Mouse (Mus musculus) limb, embryonic 10.5 days (tissue): ENCODE results near the gene Cfap73. TPM values are rescaled to one million over a fixed set of nuclear protein-coding genes. Genes with fewer than 3 reads are reported as not detected.

Source experiments
- DNase-seq: peaks from one replicate; pipeline ENCODE4 v3.0.0-alpha.2; 2017; ENCODE audit warnings: low spot score
- H3K27ac ChIP-seq: fragments of 300-500 bp; sonication (generic); 2 replicates; pipeline ENCODE4 v1.5.1; 2016; ENCODE audit warnings: mild to moderate bottlenecking
- H3K27me3 ChIP-seq: fragments of 300-500 bp; sonication (generic); 2 replicates; pipeline ENCODE4 v1.6.1; 2016; ENCODE audit warnings: low read depth, mild to moderate bottlenecking; ENCODE audit not compliant: poor library complexity, severe bottlenecking
- H3K36me3 ChIP-seq: fragments of 300-500 bp; sonication (generic); 2 replicates; pipeline ENCODE4 v1.6.1; 2016; ENCODE audit warnings: mild to moderate bottlenecking, moderate library complexity
- H3K4me1 ChIP-seq: fragments of 300-500 bp; sonication (generic); 2 replicates; pipeline ENCODE4 v1.6.1; 2016
- H3K4me3 ChIP-seq: fragments of 300-500 bp; sonication (generic); 2 replicates; pipeline ENCODE4 v1.5.1; 2016; ENCODE audit warnings: mild to moderate bottlenecking, moderate library complexity
- H3K9me3 ChIP-seq: fragments of 300-500 bp; sonication (generic); replicated peaks from 2 replicates; pipeline ENCODE4 v1.6.1; 2016; ENCODE audit warnings: mild to moderate bottlenecking
- WGBS: fragments of 180-500 bp; shearing (Covaris S2); methylation state at CpG from one replicate; pipeline ENCODE4 v1.1.7; 2016; 5-methylcytosine and 5-hydroxymethylcytosine counted together
- polyA plus RNA-seq: library from polyadenylated mRNA; unstranded; fragments of >200 nt; fragmentation: Nextera tagmentation; extraction: Ambion mirVana; gene quantifications from 2 replicates; pipeline ENCODE4 v1.2.1, GENCODE M21; 2016

Cfap73 gene
- polyA plus RNA-seq = not detected in 2 replicates

DNA sequence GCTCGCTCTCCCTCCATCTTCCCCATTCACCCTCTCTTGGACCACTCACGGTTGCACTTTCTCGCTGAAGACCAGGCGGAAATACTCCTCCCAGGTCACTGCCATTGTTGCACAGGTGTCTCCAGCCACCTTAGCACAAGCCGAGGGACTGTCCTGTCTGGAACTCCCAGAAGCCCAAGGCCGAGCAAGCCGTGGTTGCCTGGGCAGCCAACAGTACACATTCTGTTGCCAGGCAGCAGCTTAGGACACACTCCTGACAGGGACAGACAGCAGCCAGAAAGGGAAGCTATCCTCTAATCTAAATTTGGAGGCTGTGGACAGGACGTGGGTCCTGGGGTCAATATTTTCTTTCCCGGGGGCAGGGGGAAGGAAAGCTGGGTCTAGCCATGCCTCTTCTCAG, at the start of gene Cfap73:
TSS of gene Cfap73 (minus strand) at position 105 of the 400 bp plus-strand sequence.
- Histone ChIP-seq H3K27me3 (peaks cover 43% of the 10 kb centered on the region), H3K27ac (no peak within 1 kb of the TSS), H3K36me3 (no peaks in the 10 kb centered on the region; the same call in 1 of the 2 replicates), H3K4me1 (peaks cover 6% of the 10 kb centered on the region; the same call in 1 of the 2 replicates), H3K9me3 (no peaks in the 10 kb centered on the region), H3K4me3 (no peak within 1 kb of the TSS)
- DNase-seq = no peak
- whole genome bisulfite sequencing = 67% methylated on average over 9 of the region's 9 CpGs

DNA sequence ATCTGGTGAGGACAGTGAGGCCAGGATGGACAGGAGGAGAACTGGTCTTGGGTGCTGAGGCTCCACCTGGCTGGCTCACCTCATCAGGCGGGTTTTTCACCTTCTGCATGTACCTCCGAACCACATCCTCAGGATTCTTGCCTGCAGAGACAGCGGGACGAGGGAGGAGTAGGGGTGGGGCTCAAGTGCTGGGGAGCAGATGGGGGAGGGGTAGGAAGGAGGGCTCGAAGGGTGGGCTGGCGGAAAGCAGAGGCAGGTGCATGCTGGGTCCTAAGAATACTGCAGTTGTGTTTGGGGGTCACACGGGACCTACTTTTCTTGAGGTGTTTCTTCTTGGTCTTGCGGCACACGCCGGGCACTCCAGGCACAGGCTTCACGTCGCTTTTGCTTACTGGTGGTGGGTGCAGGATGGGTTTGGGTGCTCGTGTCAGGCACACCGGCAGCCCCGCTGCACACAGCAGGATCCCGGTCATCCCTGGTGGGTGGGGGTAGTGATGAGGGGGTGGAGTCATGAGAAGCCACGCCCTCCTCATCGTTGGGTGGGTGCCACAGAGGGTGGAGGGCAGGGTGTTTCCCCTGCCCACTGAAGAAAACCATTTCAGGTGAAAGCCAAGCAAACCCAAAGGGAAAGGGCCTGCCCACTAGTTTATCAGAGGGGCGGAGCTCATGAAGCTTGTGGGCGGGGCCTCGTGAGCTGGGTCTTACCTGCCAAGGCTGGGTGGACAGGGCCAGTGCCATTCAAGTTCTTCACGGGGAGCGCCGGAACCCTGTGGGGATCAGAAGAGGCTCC, 49.1 kb upstream of the Cfap73 start:
- H3K4me3 ChIP-seq = peak overlapping the region; percentile 25; the same call in 1 of the 2 replicates
- 7% methylated on average over 24 of the region's 24 CpGs for WGBS

DNA sequence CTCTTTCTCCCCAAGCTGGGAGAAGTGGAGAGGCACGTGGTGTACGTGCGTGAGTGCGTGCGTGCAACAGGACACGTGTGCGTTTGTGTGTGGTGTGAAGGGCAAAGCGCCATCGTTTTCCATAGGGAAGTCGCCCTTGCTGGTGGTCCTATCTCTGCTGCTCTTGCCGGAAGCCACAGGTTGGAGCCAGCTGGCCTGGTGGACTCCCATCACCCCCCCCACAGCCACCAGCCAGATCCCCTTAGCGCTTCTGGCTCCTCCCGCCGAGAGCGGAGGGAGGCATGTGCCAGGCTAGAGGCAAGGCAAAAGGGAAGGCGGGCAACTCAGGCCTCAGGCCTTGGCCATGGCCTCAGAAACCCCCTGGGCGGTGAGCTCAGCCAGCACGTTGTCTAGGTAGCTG, 46.9 kb upstream of the Cfap73 start:
- peak overlapping the region; percentile 83 for H3K27ac ChIP-seq

More for the DNA sequence above, 49.1 kb upstream of the Cfap73 start:
- Histone ChIP-seq H3K9me3 (no peaks in the 10 kb centered on the region), H3K4me1 (peaks cover 37% of the 10 kb centered on the region), H3K27me3 (peaks cover 70% of the 10 kb centered on the region), H3K27ac (no peak overlapping the region), H3K36me3 (no peaks in the 10 kb centered on the region)
- DNase-seq = no peak

GRCm38 (mm10) chr5:120679676-120680555, 45.9 kb upstream of the Cfap73 start:
- H3K27ac ChIP-seq = peak overlapping the region; percentile 83
- no peaks in the 10 kb centered on the region for H3K36me3 ChIP-seq
- H3K4me1 ChIP-seq = peaks cover 33% of the 10 kb centered on the region
- peaks cover 45% of the 10 kb centered on the region for H3K27me3 ChIP-seq
- 3% methylated on average over 24 of the region's 24 CpGs for WGBS
- H3K4me3 ChIP-seq = peak overlapping the region; percentile 55
- H3K9me3 ChIP-seq = no peaks in the 10 kb centered on the region
- DNase-seq = peak; percentile 92

More for the DNA sequence above, 46.9 kb upstream of the Cfap73 start:
- no peak for DNase-seq
- Histone ChIP-seq H3K9me3 (no peaks in the 10 kb centered on the region), H3K4me1 (peaks cover 32% of the 10 kb centered on the region), H3K27me3 (peaks cover 55% of the 10 kb centered on the region), H3K4me3 (peak overlapping the region; percentile 55; the same call in 1 of the 2 replicates), H3K36me3 (no peaks in the 10 kb centered on the region)
- 91% methylated on average over 18 of the region's 18 CpGs for WGBS

DNA sequence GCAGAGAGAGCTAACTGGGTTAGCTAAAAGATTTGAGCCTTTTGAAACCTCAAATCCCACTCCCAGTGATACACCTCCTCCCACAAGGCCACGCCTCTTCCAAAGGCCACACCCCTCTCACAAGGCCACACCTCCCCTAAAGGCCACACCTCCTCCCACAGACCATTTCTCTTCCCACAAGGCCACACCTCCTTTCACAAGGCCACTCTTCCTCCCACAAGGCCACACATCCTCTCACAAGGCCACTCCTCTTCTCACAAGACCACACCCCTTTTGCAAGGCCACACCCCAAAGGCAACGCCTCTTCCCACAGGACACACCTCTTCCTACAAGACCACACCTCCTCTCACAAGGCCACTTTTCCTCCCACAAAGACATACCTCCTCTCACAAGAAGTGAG, 43.5 kb upstream of the Cfap73 start:
- Histone ChIP-seq H3K27ac (no peak overlapping the region), H3K4me3 (no peak overlapping the region), H3K27me3 (peaks cover 21% of the 10 kb centered on the region), H3K4me1 (peaks cover 34% of the 10 kb centered on the region), H3K9me3 (no peaks in the 10 kb centered on the region), H3K36me3 (no peaks in the 10 kb centered on the region)
- WGBS = 19% methylated on average over 2 of the region's 2 CpGs
- DNase-seq = no peak

DNA sequence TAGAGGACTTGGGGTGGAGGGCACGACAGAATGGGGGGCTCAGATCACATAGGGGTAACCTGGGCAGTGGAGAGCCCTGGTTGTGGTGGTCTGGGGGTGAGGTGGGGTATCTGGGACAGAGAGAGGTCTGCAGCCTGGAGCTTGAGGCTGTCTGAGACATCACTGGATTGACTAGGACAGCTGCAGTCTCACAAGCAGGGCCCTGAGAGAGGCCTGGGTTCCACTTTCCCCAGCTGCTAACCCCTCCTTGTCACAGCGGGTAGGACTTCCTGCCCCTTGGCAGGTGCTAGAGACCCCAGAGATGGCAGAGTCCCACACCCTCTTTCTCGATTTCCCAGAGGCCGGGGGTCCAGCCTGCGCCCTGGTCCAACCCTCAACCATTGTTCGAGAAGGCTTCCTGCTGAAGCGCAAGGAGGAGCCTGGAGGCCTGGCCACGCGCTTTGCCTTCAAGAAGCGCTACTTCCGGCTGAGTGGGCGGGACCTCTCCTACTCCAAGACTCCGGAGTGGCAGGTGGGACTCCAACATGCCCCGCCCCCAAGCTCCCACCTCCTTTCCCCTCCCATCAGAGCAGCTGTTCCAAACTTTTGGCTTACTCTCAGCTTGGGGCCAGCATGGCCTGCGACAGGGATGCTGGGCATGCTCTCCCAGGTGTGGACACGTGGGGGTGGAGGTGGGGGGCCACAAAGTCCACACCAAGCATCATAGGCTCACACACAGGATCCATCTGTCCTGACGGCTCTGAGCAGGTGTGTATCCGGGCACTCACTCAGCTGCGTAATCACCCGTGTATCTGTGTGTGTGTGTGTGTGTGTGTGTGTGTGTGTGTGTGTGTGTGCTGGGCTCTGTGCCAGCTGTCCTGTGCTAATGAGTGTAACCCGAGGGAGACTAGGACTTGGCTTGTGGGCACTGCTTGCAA, 40.5 kb upstream of the Cfap73 start:
- Histone ChIP-seq H3K36me3 (no peaks in the 10 kb centered on the region), H3K9me3 (no peaks in the 10 kb centered on the region), H3K27me3 (no peaks in the 10 kb centered on the region), H3K4me3 (no peak overlapping the region), H3K27ac (no peak overlapping the region), H3K4me1 (peaks cover 15% of the 10 kb centered on the region)
- 38% methylated on average over 20 of the region's 21 CpGs for WGBS
- DNase-seq = no peak

DNA sequence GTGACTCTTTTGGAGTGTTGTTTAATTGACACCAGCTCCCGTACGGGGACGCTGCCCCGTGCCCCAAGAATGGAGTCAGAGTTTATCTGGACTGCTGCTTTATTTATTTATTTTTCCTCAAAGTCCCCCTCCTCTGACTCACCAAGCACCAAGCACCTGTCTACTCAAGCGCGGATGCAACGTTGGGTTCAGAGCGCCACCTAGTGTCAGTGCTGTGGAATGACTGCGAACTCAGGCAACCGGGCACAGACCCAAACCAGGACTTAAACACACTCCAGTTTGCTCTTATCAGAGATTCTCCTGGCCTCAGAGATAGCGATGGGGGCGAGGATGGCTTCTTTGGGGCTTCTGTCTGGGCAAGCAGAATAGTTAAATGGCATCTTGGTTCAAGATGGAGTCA, 39.6 kb upstream of the Cfap73 start:
- 8% methylated on average over 12 of the region's 12 CpGs for WGBS
- Histone ChIP-seq H3K36me3 (no peaks in the 10 kb centered on the region), H3K27me3 (0 out of 2 replicates have a peak, but pooled peaks cover under 1% of the 10 kb centered on the region), H3K4me3 (no peak overlapping the region), H3K9me3 (no peaks in the 10 kb centered on the region), H3K4me1 (peaks cover 8% of the 10 kb centered on the region), H3K27ac (no peak overlapping the region)
- DNase-seq = peak; percentile 75

GRCm38 (mm10) chr5:120671865-120672264, 37.8 kb upstream of the Cfap73 start:
- H3K27ac ChIP-seq = no peak overlapping the region
- peaks cover 17% of the 10 kb centered on the region for H3K27me3 ChIP-seq
- peaks cover 8% of the 10 kb centered on the region for H3K4me1 ChIP-seq
- no peak for DNase-seq
- H3K4me3 ChIP-seq = no peak overlapping the region
- H3K9me3 ChIP-seq = no peaks in the 10 kb centered on the region
- WGBS = 78% methylated on average over 3 of the region's 3 CpGs
- H3K36me3 ChIP-seq = no peaks in the 10 kb centered on the region

- Histone ChIP-seq H3K4me3 (no peak overlapping the region), H3K27ac (no peak overlapping the region), H3K9me3 (no peaks in the 10 kb centered on the region), H3K27me3 (peaks cover 34% of the 10 kb centered on the region), H3K36me3 (no peaks in the 10 kb centered on the region), H3K4me1 (peaks cover 14% of the 10 kb centered on the region)
- no peak for DNase-seq
- WGBS = 88% methylated on average over 7 of the region's 7 CpGs
Measured at GRCm38 (mm10) chr5:120670132-120670531, 36.1 kb upstream of the Cfap73 start.

DNA sequence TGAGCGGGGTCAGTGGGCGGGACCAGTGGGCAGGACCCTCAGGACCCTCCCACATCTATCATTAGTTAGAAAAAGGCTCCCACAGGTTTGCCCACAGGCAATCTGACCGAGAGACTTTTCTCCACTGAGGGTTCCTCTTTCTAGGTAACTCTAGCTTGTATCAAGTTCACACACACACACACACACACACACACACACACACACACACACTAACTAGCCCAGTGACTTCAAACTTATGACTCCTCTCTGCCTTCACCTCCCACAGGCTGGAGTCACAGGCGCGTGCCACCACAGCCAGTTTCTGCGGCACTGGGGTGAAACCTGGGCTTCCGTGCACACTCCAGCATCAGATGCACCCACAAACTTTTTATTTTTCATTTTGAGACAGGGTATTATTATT, 34.7 kb upstream of the Cfap73 start:
- Histone ChIP-seq H3K4me1 (peaks cover 6% of the 10 kb centered on the region; the same call in 1 of the 2 replicates), H3K9me3 (no peaks in the 10 kb centered on the region), H3K36me3 (no peaks in the 10 kb centered on the region), H3K4me3 (no peak overlapping the region), H3K27ac (no peak overlapping the region), H3K27me3 (peaks cover 34% of the 10 kb centered on the region)
- 74% methylated on average over 7 of the region's 7 CpGs for WGBS
- DNase-seq = no peak

DNA sequence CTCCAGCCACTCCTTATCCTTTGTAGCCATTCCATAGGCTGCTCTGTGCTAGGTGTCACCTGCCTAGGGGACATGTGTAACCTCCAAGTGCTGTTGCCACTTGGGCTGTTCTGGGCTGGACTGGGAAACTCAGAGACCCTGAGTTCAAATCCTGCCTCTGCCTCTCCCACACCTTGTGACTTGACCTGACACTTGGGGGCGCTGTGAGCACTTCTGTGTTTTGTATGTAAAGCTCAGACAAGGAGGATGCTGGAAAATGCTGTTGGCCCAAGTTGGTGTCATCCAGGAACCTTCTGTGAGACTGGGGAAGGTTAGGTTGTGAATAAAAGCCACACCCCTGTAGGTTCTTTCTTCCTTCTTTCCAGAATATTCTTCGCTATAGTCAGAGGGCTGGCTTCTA, 30.9 kb upstream of the Cfap73 start:
- Histone ChIP-seq H3K9me3 (no peaks in the 10 kb centered on the region), H3K36me3 (no peaks in the 10 kb centered on the region), H3K27me3 (peaks cover 47% of the 10 kb centered on the region), H3K4me3 (no peak overlapping the region), H3K4me1 (peaks cover 6% of the 10 kb centered on the region; the same call in 1 of the 2 replicates), H3K27ac (no peak overlapping the region)
- DNase-seq = no peak
- WGBS = 60% methylated on average over 2 of the region's 2 CpGs

- H3K9me3 ChIP-seq = no peaks in the 10 kb centered on the region
- no peak for DNase-seq
- no peak overlapping the region for H3K27ac ChIP-seq
- 66% methylated on average over 5 of the region's 5 CpGs for WGBS
- H3K4me1 ChIP-seq = peaks cover under 1% of the 10 kb centered on the region; the same call in 1 of the 2 replicates
- H3K4me3 ChIP-seq = no peak overlapping the region
- peaks cover 19% of the 10 kb centered on the region for H3K27me3 ChIP-seq
- no peaks in the 10 kb centered on the region for H3K36me3 ChIP-seq
Measured at GRCm38 (mm10) chr5:120660816-120661215, 26.8 kb upstream of the Cfap73 start.
